Mouse (Mus musculus) liver, embryonic 14.5 days (tissue): Measurements from ENCODE around the gene Mrps7. TPM values are rescaled to one million over a fixed set of nuclear protein-coding genes. Genes with fewer than 3 reads are reported as not detected.

Experiments
- ATAC-seq: fragments of 200-750 bp; cut with Nextera tagmentation; 2 replicates; pipeline ENCODE4 v1.8.0; 2017; ENCODE audit warnings: moderate number of reproducible peaks, mild to moderate bottlenecking, moderate library complexity; ENCODE audit not compliant: insufficient read depth
- DNase-seq, 3 experiments: peaks; one replicate each; pipeline ENCODE4 v3.0.0-alpha.2; 2012 to 2013; ENCODE audit warnings: low read depth in 3 of 3, low spot score in 3 of 3
- H3K27ac ChIP-seq: fragments of 300-500 bp; sonication (generic); 2 replicates; pipeline ENCODE4 v1.5.1; 2014; ENCODE audit warnings: moderate library complexity, mild to moderate bottlenecking, control low read depth, inconsistent platforms
- H3K27me3 ChIP-seq: fragments of 300-500 bp; sonication (generic); 2 replicates; pipeline ENCODE4 v1.6.1; 2014; ENCODE audit warnings: mild to moderate bottlenecking, low read length, moderate library complexity; ENCODE audit not compliant: control insufficient read depth, insufficient read depth
- H3K36me3 ChIP-seq: fragments of 300-500 bp; sonication (generic); replicated peaks from 2 replicates; pipeline ENCODE4 v1.6.1; 2014; ENCODE audit warnings: low read depth; ENCODE audit not compliant: control insufficient read depth, insufficient read depth
- H3K4me1 ChIP-seq, 2 experiments: fragments of 200-500 bp in 1 of 2; fragments of 300-500 bp in 1 of 2; sonication (generic) in 1 of 2; replicated peaks; 2 replicates each; pipeline ENCODE4 v1.6.1; 2012 to 2014; ENCODE audit warnings: antibody characterized with exemption in 1 of 2, inconsistent platforms in 1 of 2, low read length in 1 of 2; ENCODE audit not compliant: control insufficient read depth in 2 of 2, insufficient read depth in 2 of 2
- H3K4me2 ChIP-seq: fragments of 300-500 bp; sonication (generic); 2 replicates; pipeline ENCODE4 v1.6.1; 2014; ENCODE audit warnings: low read depth, mild to moderate bottlenecking, control low read depth, moderate library complexity
- H3K4me3 ChIP-seq, 2 experiments: fragments of 200-500 bp in 1 of 2; fragments of 300-500 bp in 1 of 2; sonication (generic) in 1 of 2; 2 replicates each; pipeline ENCODE4 v1.5.1; 2012 to 2014; ENCODE audit warnings: low read depth in 2 of 2, low read length in 2 of 2, mild to moderate bottlenecking in 2 of 2, control low read depth in 1 of 2, inconsistent platforms in 1 of 2, moderate library complexity in 1 of 2; ENCODE audit not compliant: insufficient read depth in 1 of 2
- H3K9ac ChIP-seq: fragments of 300-500 bp; sonication (generic); replicated peaks from 2 replicates; pipeline ENCODE4 v1.6.1; 2014; ENCODE audit warnings: mild to moderate bottlenecking, control low read depth, moderate library complexity
- H3K9me3 ChIP-seq: fragments of 300-500 bp; sonication (generic); 2 replicates; pipeline ENCODE4 v1.6.1; 2016; ENCODE audit warnings: low read length, mixed read lengths; ENCODE audit not compliant: control insufficient read depth
- CTCF ChIP-seq: IDR thresholded peaks from 2 replicates; pipeline ENCODE4 v1.5.1; 2016; ENCODE audit warnings: antibody characterized with exemption, low read depth, control low read depth
- EP300 ChIP-seq: IDR thresholded peaks from 2 replicates; pipeline ENCODE4 v1.6.1; 2016; ENCODE audit warnings: antibody characterized with exemption, low read depth
- WGBS: fragments of 180-500 bp; shearing (Covaris S2); extraction: QIAGEN DNeasy Blood & Tissue Kit; methylation state at CpG from one replicate; pipeline ENCODE4 v1.1.7; 2014; ENCODE audit not compliant: insufficient replicate concordance; 5-methylcytosine and 5-hydroxymethylcytosine counted together
- polyA plus RNA-seq, 2 experiments: library from polyadenylated mRNA; depleted of rRNA in 1 of 2; stranded (reverse) in 1 of 2; unstranded in 1 of 2; fragments of >200 nt; fragmentation: Nextera tagmentation in 1 of 2; extraction: Ambion mirVana in 1 of 2; gene quantifications; 2 replicates each; pipeline versions ENCODE4 v1.2.1 to v1.2.3; 2012 to 2014

The Mrps7 gene
- polyA plus RNA-seq, 2 experiments, result 24.1 to 52.6 TPM

GRCm38 (mm10) chr11:115635484-115635883 lies 31.8 kb downstream of the Mrps7 start:
- no peak for TF ChIP-seq EP300
- 62% methylated on average over 8 of the region's 8 CpGs for WGBS
- ATAC-seq (no peak), DNase-seq (no peak)
- no peaks in the 10 kb centered on the region for H3K36me3 ChIP-seq
- no peak overlapping the region for H3K27ac ChIP-seq
- peaks cover 0 to 6% of the 10 kb centered on the region in 2 experiments; a peak in 2 of 4 replicates for H3K4me1 ChIP-seq
- H3K9ac ChIP-seq, result no peak overlapping the region
- H3K4me2 ChIP-seq, result no peak overlapping the region
- H3K9me3 ChIP-seq, result no peaks in the 10 kb centered on the region
- no peaks in the 10 kb centered on the region for H3K27me3 ChIP-seq
- H3K4me3 ChIP-seq, result no peak overlapping the region

- 60% methylated on average over 3 of the region's 3 CpGs for WGBS
- H3K9me3 ChIP-seq, result no peaks in the 10 kb centered on the region
- no peak for DNase-seq
- H3K27me3 ChIP-seq, result no peaks in the 10 kb centered on the region
- no peak overlapping the region for H3K4me3 ChIP-seq
- H3K4me2 ChIP-seq, result no peak overlapping the region
- peaks cover 0 to 4% of the 10 kb centered on the region in 2 experiments; a peak in 2 of 4 replicates for H3K4me1 ChIP-seq
- no peak for TF ChIP-seq CTCF
- TF ChIP-seq EP300, result no peak
- H3K36me3 ChIP-seq, result no peaks in the 10 kb centered on the region
- ATAC-seq, result no peak
- no peak overlapping the region for H3K9ac ChIP-seq
- no peak overlapping the region for H3K27ac ChIP-seq
These were observed 33.2 kb downstream of the Mrps7 start for GRCm38 (mm10) chr11:115636960-115637359.

GRCm38 (mm10) chr11:115638498-115639409 lies 35.0 kb downstream of the Mrps7 start:
- WGBS, result 37% methylated on average over 5 of the region's 5 CpGs
- peaks cover 0 to 4% of the 10 kb centered on the region in 2 experiments; a peak in 2 of 4 replicates for H3K4me1 ChIP-seq
- no peaks in the 10 kb centered on the region for H3K36me3 ChIP-seq
- H3K9me3 ChIP-seq, result no peaks in the 10 kb centered on the region
- TF ChIP-seq CTCF, result no peak
- no peak for TF ChIP-seq EP300
- no peak overlapping the region for H3K27ac ChIP-seq
- H3K4me2 ChIP-seq, result no peak overlapping the region
- no peak for DNase-seq
- no peak for ATAC-seq
- H3K27me3 ChIP-seq, result no peaks in the 10 kb centered on the region
- H3K9ac ChIP-seq, result no peak overlapping the region
- H3K4me3 ChIP-seq, result no peak overlapping the region

- 71% methylated on average over 4 of the region's 4 CpGs for WGBS
- no peak overlapping the region for H3K27ac ChIP-seq
- no peaks in the 10 kb centered on the region for H3K27me3 ChIP-seq
- no peak overlapping the region for H3K4me2 ChIP-seq
- TF ChIP-seq EP300 (no peak), CTCF (no peak)
- peaks cover 0 to 4% of the 10 kb centered on the region in 2 experiments; a peak in 2 of 4 replicates for H3K4me1 ChIP-seq
- ATAC-seq (no peak), DNase-seq (no peak)
- H3K4me3 ChIP-seq, result no peak overlapping the region
- no peak overlapping the region for H3K9ac ChIP-seq
- H3K36me3 ChIP-seq, result no peaks in the 10 kb centered on the region
- H3K9me3 ChIP-seq, result no peaks in the 10 kb centered on the region
These were observed 35.8 kb downstream of the Mrps7 start for GRCm38 (mm10) chr11:115639540-115639939.

- Histone ChIP-seq H3K27ac (no peak overlapping the region), H3K9ac (no peak overlapping the region), H3K4me2 (no peak overlapping the region), H3K9me3 (no peaks in the 10 kb centered on the region), H3K4me3 (no peak overlapping the region), H3K36me3 (no peaks in the 10 kb centered on the region; the same call in 1 of the 2 replicates), H3K27me3 (no peaks in the 10 kb centered on the region), H3K4me1 (peaks cover 0 to 4% of the 10 kb centered on the region in 2 experiments; a peak in 2 of 4 replicates)
- TF ChIP-seq EP300 (no peak), CTCF (no peak)
- ATAC-seq (no peak), DNase-seq (no peak)
- 50% methylated on average over 3 of the region's 4 CpGs for WGBS
These were observed 36.6 kb downstream of the Mrps7 start for GRCm38 (mm10) chr11:115640311-115640828.
